Mouse (Mus musculus) kidney, embryonic 14.5 days (tissue): ENCODE data around the gene Zmynd15. TPM values are rescaled to one million over a fixed set of nuclear protein-coding genes. Genes with fewer than 3 reads are reported as not detected.

Experiments
- ATAC-seq: fragments of 200-750 bp; cut with Nextera tagmentation; 2 replicates; pipeline ENCODE4 v1.8.0; 2017; ENCODE audit warnings: moderate number of reproducible peaks, mild to moderate bottlenecking, moderate TSS enrichment, moderate library complexity; ENCODE audit not compliant: low FRiP score, low TSS enrichment
- H3K27ac ChIP-seq: fragments of 300-500 bp; sonication (generic); 2 replicates; pipeline ENCODE4 v1.5.1; 2014; ENCODE audit warnings: low read depth, mild to moderate bottlenecking, low read length, moderate library complexity, mixed read lengths
- H3K27me3 ChIP-seq: fragments of 300-500 bp; sonication (generic); 2 replicates; pipeline ENCODE4 v1.6.1; 2014; ENCODE audit warnings: mild to moderate bottlenecking, low read length; ENCODE audit not compliant: control insufficient read depth, insufficient read depth
- H3K36me3 ChIP-seq: fragments of 300-500 bp; sonication (generic); 2 replicates; pipeline ENCODE4 v1.6.1; 2014; ENCODE audit warnings: low read length, mixed read lengths; ENCODE audit not compliant: control insufficient read depth, insufficient read depth
- H3K4me1 ChIP-seq: fragments of 300-500 bp; sonication (generic); 2 replicates; pipeline ENCODE4 v1.6.1; 2014; ENCODE audit warnings: low read length, mixed read lengths; ENCODE audit not compliant: control insufficient read depth, insufficient read depth
- H3K4me2 ChIP-seq: fragments of 300-500 bp; sonication (generic); replicated peaks from 2 replicates; pipeline ENCODE4 v1.6.1; 2014; ENCODE audit warnings: low read depth, mild to moderate bottlenecking, low read length
- H3K4me3 ChIP-seq: fragments of 300-500 bp; sonication (generic); 2 replicates; pipeline ENCODE4 v1.5.1; 2014; ENCODE audit warnings: mild to moderate bottlenecking, low read length
- H3K9ac ChIP-seq: fragments of 300-500 bp; sonication (generic); 2 replicates; pipeline ENCODE4 v1.6.1; 2014; ENCODE audit warnings: low read depth, mild to moderate bottlenecking, low read length, moderate library complexity
- H3K9me3 ChIP-seq: fragments of 300-500 bp; sonication (generic); 2 replicates; pipeline ENCODE4 v1.6.1; 2016; ENCODE audit warnings: low read length; ENCODE audit not compliant: control insufficient read depth
- WGBS: fragments of 180-500 bp; shearing (Covaris S2); extraction: QIAGEN DNeasy Blood & Tissue Kit; methylation state at CpG from one replicate; pipeline ENCODE4 v1.1.7; 2014; 5-methylcytosine and 5-hydroxymethylcytosine counted together
- polyA plus RNA-seq: library from polyadenylated mRNA; unstranded; fragments of >200 nt; fragmentation: Nextera tagmentation; extraction: Ambion mirVana; gene quantifications from 2 replicates; pipeline ENCODE4 v1.2.1, GENCODE M21; 2014

The Zmynd15 gene
- polyA plus RNA-seq, 1 experiment from 2014 or later = 0.88 TPM

DNA sequence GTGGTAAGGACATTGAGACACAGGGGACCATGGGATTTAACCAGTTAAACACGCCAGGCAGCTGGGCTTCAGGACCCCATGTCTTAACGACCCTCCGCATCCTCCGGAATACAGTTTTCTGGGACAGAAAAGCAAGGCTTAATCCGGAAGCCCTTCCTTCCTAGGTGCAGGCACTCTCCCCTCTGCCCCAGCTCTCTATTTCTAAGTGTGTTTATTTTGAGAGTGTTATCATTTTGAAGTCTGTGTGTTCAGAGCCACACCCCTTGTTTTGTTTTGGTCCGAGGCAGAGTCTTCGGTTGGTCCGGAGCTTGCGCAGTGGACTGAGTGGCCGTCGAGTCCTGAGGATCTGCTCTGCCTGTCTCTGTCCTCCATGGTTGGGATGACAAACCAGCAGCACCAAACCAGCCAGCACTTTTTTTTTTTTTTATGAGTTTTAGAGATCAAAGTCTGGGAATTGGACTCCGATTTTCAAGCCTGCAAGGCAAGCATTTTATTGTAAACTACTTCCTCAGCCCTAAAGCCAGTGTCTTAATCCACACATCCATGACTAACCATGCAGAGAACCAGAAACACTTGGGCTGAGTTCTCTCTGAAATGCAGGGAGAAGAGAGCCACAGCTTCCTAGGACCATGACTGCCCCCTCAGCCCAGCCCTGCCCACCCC is 15.8 kb downstream of the Zmynd15 start:
- Histone ChIP-seq H3K9me3 (no peaks in the 10 kb centered on the region), H3K4me1 (peaks cover 4% of the 10 kb centered on the region; the same call in 1 of the 2 replicates), H3K9ac (no peak overlapping the region), H3K27ac (peak overlapping the region; percentile 14; the same call in 1 of the 2 replicates), H3K36me3 (no peaks in the 10 kb centered on the region), H3K4me3 (no peak overlapping the region), H3K4me2 (no peak overlapping the region; the same call in 1 of the 2 replicates), H3K27me3 (no peaks in the 10 kb centered on the region)
- WGBS = 58% methylated on average over 12 of the region's 12 CpGs
- ATAC-seq = peak; percentile 46; the same call in 1 of the 2 replicates

DNA sequence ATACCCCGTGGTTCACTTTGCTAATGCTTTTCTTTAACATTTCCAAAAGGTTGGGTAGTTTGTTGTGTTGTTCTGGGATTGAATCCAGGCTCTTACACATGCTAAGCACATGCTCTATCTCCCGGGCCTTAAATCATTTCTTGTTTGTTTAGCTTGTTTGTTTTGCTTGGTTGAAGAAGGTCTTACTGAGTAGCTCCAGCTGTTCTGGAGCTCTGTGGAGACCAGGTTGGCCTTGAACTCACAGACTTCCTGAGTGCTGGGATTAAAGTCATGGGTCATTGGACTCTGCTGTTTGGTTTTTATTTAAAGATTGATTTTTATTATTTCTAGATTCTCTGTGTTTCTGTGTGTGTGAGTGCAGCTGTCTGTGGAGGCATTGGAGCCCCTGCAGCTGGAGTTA is 26.3 kb downstream of the Zmynd15 start:
- ATAC-seq = peak; percentile 16; the same call in 1 of the 2 replicates
- Histone ChIP-seq H3K27ac (no peak overlapping the region), H3K27me3 (no peaks in the 10 kb centered on the region), H3K36me3 (no peaks in the 10 kb centered on the region), H3K9ac (no peak overlapping the region), H3K4me1 (no peaks in the 10 kb centered on the region), H3K9me3 (no peaks in the 10 kb centered on the region), H3K4me3 (no peak overlapping the region), H3K4me2 (no peak overlapping the region)
- 54% methylated on average over 2 of the region's 2 CpGs for WGBS

- H3K36me3 ChIP-seq = no peaks in the 10 kb centered on the region
- WGBS = 36% methylated on average over 4 of the region's 4 CpGs
- no peak overlapping the region for H3K9ac ChIP-seq
- no peak overlapping the region for H3K4me3 ChIP-seq
- H3K27ac ChIP-seq = no peak overlapping the region
- H3K4me2 ChIP-seq = no peak overlapping the region
- no peaks in the 10 kb centered on the region for H3K4me1 ChIP-seq
- H3K27me3 ChIP-seq = no peaks in the 10 kb centered on the region
- no peak for ATAC-seq
- H3K9me3 ChIP-seq = no peaks in the 10 kb centered on the region
Observed at GRCm38 (mm10) chr11:70487816-70488215, 28.6 kb downstream of the Zmynd15 start.

DNA sequence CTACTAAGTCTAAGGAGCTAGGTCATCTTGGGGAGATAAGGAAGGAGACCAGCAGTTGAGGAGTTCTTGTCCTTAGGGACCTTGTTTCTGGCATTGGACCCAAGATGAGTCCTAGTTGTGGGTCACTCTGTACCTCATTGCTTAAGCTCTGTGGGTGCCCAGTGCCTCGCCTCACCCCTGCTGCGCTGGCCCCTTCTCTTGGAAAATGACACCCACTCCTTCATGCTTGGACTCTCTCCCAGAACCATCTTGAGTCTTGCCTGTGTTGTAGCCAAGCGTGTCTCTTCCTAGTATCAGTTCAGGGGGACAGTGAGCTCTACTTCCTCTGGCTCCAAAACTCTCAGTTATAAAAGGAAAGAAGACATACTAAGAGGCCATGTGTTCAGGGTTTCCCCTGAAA is 29.9 kb downstream of the Zmynd15 start:
- Histone ChIP-seq H3K4me1 (no peaks in the 10 kb centered on the region), H3K4me2 (no peak overlapping the region), H3K4me3 (no peak overlapping the region), H3K27ac (no peak overlapping the region), H3K36me3 (no peaks in the 10 kb centered on the region), H3K9me3 (no peaks in the 10 kb centered on the region), H3K27me3 (no peaks in the 10 kb centered on the region), H3K9ac (no peak overlapping the region)
- no peak for ATAC-seq
- WGBS = 85% methylated on average over 3 of the region's 3 CpGs

- Histone ChIP-seq H3K4me1 (no peaks in the 10 kb centered on the region), H3K36me3 (no peaks in the 10 kb centered on the region), H3K9ac (no peak overlapping the region), H3K9me3 (no peaks in the 10 kb centered on the region), H3K4me3 (no peak overlapping the region), H3K27ac (no peak overlapping the region), H3K4me2 (no peak overlapping the region), H3K27me3 (no peaks in the 10 kb centered on the region)
- WGBS = 80% methylated on average over 6 of the region's 6 CpGs
- ATAC-seq = no peak
Observed at GRCm38 (mm10) chr11:70489684-70490083, 30.5 kb downstream of the Zmynd15 start.

GRCm38 (mm10) chr11:70499566-70500475 is 40.6 kb downstream of the Zmynd15 start:
- ATAC-seq = no peak
- Histone ChIP-seq H3K4me1 (no peaks in the 10 kb centered on the region), H3K27me3 (no peaks in the 10 kb centered on the region), H3K4me2 (no peak overlapping the region), H3K4me3 (no peak overlapping the region), H3K36me3 (no peaks in the 10 kb centered on the region), H3K9me3 (no peaks in the 10 kb centered on the region), H3K9ac (no peak overlapping the region), H3K27ac (no peak overlapping the region)
- 71% methylated on average over 14 of the region's 14 CpGs for WGBS

GRCm38 (mm10) chr11:70500476-70500812 is 41.2 kb downstream of the Zmynd15 start:
- Histone ChIP-seq H3K9me3 (no peaks in the 10 kb centered on the region), H3K9ac (no peak overlapping the region), H3K27ac (no peak overlapping the region), H3K27me3 (no peaks in the 10 kb centered on the region), H3K4me1 (no peaks in the 10 kb centered on the region), H3K36me3 (no peaks in the 10 kb centered on the region), H3K4me2 (no peak overlapping the region), H3K4me3 (no peak overlapping the region)
- 82% methylated on average over 1 of the region's 1 CpGs for WGBS
- ATAC-seq = no peak

DNA sequence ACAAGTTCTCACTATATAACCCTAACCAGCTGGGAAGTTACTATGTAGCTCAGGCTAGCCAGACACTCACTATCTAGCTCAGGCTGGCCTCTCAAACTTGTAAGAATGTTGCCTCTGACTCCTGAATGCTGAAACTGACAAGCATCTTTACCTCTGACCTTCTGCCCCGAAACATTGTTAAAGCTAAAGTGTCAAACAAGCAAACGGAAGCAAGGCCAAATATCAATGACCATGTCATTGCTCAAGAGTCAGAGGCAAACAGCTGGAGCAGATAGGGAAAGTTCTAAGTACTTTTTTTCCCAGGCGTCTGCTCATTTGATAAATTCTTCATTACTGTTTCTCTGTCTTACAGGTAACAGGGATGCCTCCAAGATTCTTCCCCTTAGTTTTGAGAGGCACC is 42.8 kb downstream of the Zmynd15 start:
- 63% methylated on average over 3 of the region's 3 CpGs for WGBS
- ATAC-seq = no peak
- H3K36me3 ChIP-seq = no peaks in the 10 kb centered on the region

GRCm38 (mm10) chr11:70504970-70505369 is 45.7 kb downstream of the Zmynd15 start, which contains the start of gene Tm4sf5:
TSS of gene Tm4sf5 (plus strand) at chr11:70505244.
- Histone ChIP-seq H3K9ac (no peak within 1 kb of the TSS), H3K27me3 (no peaks in the 10 kb centered on the region), H3K27ac (no peak within 1 kb of the TSS), H3K9me3 (no peaks in the 10 kb centered on the region), H3K4me2 (no peak within 1 kb of the TSS), H3K36me3 (no peaks in the 10 kb centered on the region), H3K4me3 (no peak within 1 kb of the TSS), H3K4me1 (0 out of 2 replicates have a peak, but pooled peaks cover under 1% of the 10 kb centered on the region)
- 75% methylated on average over 9 of the region's 9 CpGs for WGBS
- no peak for ATAC-seq

More for the DNA sequence above, 42.8 kb downstream of the Zmynd15 start:
- Histone ChIP-seq H3K27me3 (no peaks in the 10 kb centered on the region), H3K9me3 (no peaks in the 10 kb centered on the region), H3K27ac (no peak overlapping the region), H3K4me1 (no peaks in the 10 kb centered on the region), H3K4me3 (no peak overlapping the region), H3K4me2 (no peak overlapping the region), H3K9ac (no peak overlapping the region)
